Mouse (Mus musculus) lung, postnatal 0 days (tissue): ENCODE data around the gene Myo1e. TPM values are rescaled to one million over a fixed set of nuclear protein-coding genes. Genes with fewer than 3 reads are reported as not detected.

Experiments
- ATAC-seq: fragments of 200-750 bp; cut with Nextera tagmentation; 2 replicates; pipeline ENCODE4 v1.8.0; 2017; ENCODE audit warnings: moderate library complexity
- DNase-seq: peaks from one replicate; pipeline ENCODE4 v3.0.0-alpha.2; 2016; ENCODE audit warnings: low spot score
- H3K27ac ChIP-seq: fragments of 300-500 bp; sonication (generic); 2 replicates; pipeline ENCODE4 v1.5.1; 2014; ENCODE audit warnings: antibody characterized with exemption, mild to moderate bottlenecking, low read length, mixed read lengths
- H3K27me3 ChIP-seq: fragments of 300-500 bp; sonication (generic); replicated peaks from 2 replicates; pipeline ENCODE4 v1.6.1; 2014; ENCODE audit warnings: low read length, mixed read lengths; ENCODE audit not compliant: insufficient read depth
- H3K36me3 ChIP-seq: fragments of 300-500 bp; sonication (generic); 2 replicates; pipeline ENCODE4 v1.6.1; 2014; ENCODE audit warnings: low read length, mixed read lengths; ENCODE audit not compliant: insufficient read depth
- H3K4me1 ChIP-seq: fragments of 300-500 bp; sonication (generic); 2 replicates; pipeline ENCODE4 v1.6.1; 2014; ENCODE audit warnings: antibody characterized with exemption, low read depth, low read length, mixed read lengths; ENCODE audit not compliant: insufficient read depth
- H3K4me2 ChIP-seq: fragments of 300-500 bp; sonication (generic); replicated peaks from 2 replicates; pipeline ENCODE4 v1.6.1; 2014; ENCODE audit warnings: low read depth, mild to moderate bottlenecking, low read length, moderate library complexity, mixed read lengths
- H3K4me3 ChIP-seq: fragments of 300-500 bp; sonication (generic); 2 replicates; pipeline ENCODE4 v1.5.1; 2014; ENCODE audit warnings: low read depth, low read length
- H3K9ac ChIP-seq: fragments of 300-500 bp; sonication (generic); replicated peaks from 2 replicates; pipeline ENCODE4 v1.6.1; 2014; ENCODE audit warnings: low read depth, mild to moderate bottlenecking
- H3K9me3 ChIP-seq: fragments of 300-500 bp; sonication (generic); 2 replicates; pipeline ENCODE4 v1.6.1; 2016; ENCODE audit warnings: low read length, mixed read lengths
- CTCF ChIP-seq: IDR thresholded peaks from 2 replicates; pipeline ENCODE4 v1.5.1; 2016; ENCODE audit warnings: antibody characterized with exemption, mild to moderate bottlenecking
- EP300 ChIP-seq: IDR thresholded peaks from 2 replicates; pipeline ENCODE4 v1.6.1; 2016; ENCODE audit warnings: antibody characterized with exemption, mild to moderate bottlenecking, control low read depth
- WGBS: fragments of 180-500 bp; shearing (Covaris S2); extraction: QIAGEN DNeasy Blood & Tissue Kit; methylation state at CpG from one replicate; pipeline ENCODE4 v1.1.7; 2014; 5-methylcytosine and 5-hydroxymethylcytosine counted together
- polyA plus RNA-seq: library from polyadenylated mRNA; unstranded; fragments of >200 nt; fragmentation: Nextera tagmentation; extraction: Ambion mirVana; gene quantifications from 2 replicates; pipeline ENCODE4 v1.2.1, GENCODE M21; 2015

The Myo1e gene
- polyA plus RNA-seq, 1 experiment from 2014 or later: 36.0 TPM

- DNase-seq (peak; percentile 78), ATAC-seq (peak; percentile 48)
- Histone ChIP-seq H3K9ac (no peak overlapping the region), H3K4me1 (peaks cover 11% of the 10 kb centered on the region; the same call in 1 of the 2 replicates), H3K36me3 (no peaks in the 10 kb centered on the region), H3K27me3 (no peaks in the 10 kb centered on the region), H3K4me2 (no peak overlapping the region), H3K9me3 (no peaks in the 10 kb centered on the region), H3K27ac (peak overlapping the region; percentile 79), H3K4me3 (no peak overlapping the region)
- WGBS: 16% methylated on average over 7 of the region's 7 CpGs
- TF ChIP-seq EP300 (peak; percentile 54; the same call in 1 of the 2 replicates), CTCF (no peak)
Observed at GRCm38 (mm10) chr9:70271137-70271536, 64.0 kb downstream of the Myo1e start.

GRCm38 (mm10) chr9:70271631-70272030, 64.5 kb downstream of the Myo1e start:
- WGBS: 71% methylated on average over 9 of the region's 9 CpGs
- DNase-seq: peak; percentile 62
- H3K4me1 ChIP-seq: peaks cover 11% of the 10 kb centered on the region; the same call in 1 of the 2 replicates
- no peaks in the 10 kb centered on the region for H3K27me3 ChIP-seq
- no peaks in the 10 kb centered on the region for H3K36me3 ChIP-seq
- H3K9ac ChIP-seq: no peak overlapping the region
- peak overlapping the region; percentile 79 for H3K27ac ChIP-seq
- H3K4me2 ChIP-seq: no peak overlapping the region
- no peak for TF ChIP-seq EP300
- no peak for TF ChIP-seq CTCF
- H3K4me3 ChIP-seq: no peak overlapping the region
- peak; percentile 22 for ATAC-seq
- H3K9me3 ChIP-seq: no peaks in the 10 kb centered on the region

DNA sequence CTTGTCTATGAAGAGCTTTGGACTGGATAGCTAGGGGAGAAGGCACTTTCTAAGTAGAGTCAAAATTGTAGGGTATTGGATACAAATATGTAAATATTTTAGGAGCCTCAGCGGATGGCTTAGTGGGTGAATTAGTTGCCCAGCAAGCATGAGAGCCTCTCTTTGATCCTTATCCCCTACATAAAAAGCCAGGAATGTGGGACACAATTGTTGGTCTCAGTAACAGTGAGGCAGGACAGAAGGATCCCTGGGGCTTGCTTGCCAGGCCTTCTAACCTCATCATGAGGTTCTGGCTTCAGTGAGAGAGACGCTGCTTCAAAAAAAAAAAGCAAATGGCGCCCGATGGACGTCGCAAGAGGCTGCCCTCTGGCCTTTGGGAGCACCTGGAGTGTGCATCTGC, 66.9 kb downstream of the Myo1e start:
- Histone ChIP-seq H3K4me1 (peaks cover 11% of the 10 kb centered on the region; the same call in 1 of the 2 replicates), H3K27ac (peak overlapping the region; percentile 72)

GRCm38 (mm10) chr9:70274476-70274875, 67.3 kb downstream of the Myo1e start:
- ATAC-seq: peak; percentile 63
- 74% methylated on average over 6 of the region's 6 CpGs for WGBS

More for the DNA sequence above, 66.9 kb downstream of the Myo1e start:
- no peaks in the 10 kb centered on the region for H3K36me3 ChIP-seq
- no peak for DNase-seq
- no peaks in the 10 kb centered on the region for H3K27me3 ChIP-seq
- no peak overlapping the region for H3K4me3 ChIP-seq
- no peak for TF ChIP-seq CTCF
- no peak for TF ChIP-seq EP300
- WGBS: 82% methylated on average over 6 of the region's 6 CpGs
- H3K9me3 ChIP-seq: no peaks in the 10 kb centered on the region
- no peak overlapping the region for H3K4me2 ChIP-seq
- no peak for ATAC-seq
- H3K9ac ChIP-seq: no peak overlapping the region

DNA sequence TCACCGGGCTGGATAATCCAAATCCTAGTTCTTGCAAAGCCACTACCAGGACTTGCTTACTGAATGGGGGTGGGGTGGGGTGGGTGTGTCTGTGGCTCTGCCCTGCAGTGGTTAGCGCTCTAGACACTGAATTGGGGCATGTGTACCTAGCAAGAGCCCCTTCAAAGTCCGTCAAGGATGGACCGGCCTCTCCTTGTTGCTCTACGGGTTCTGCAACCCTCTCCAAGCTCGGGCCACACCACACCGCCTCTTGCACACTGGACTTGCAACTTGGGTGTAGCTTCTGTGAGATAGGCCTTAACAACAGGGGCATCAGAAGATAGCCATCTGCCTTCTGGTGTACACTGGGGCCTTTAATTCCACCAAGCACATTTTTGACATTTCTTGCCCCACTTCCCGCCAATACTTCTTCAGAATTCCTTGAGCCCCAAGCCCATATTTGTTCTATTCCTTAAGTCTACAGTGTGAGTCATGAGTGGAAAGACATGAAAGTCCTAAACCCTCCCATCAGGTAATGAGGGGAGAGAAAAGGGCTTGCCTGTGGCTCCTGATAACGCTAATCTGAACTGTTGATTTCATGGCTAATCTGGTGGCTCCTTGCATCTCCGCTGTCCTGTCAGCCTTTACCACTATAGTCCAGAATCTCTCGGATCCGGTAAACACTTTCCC, 67.9 kb downstream of the Myo1e start:
- peak; percentile 76 for ATAC-seq
- Histone ChIP-seq H3K4me2 (0 out of 2 replicates have a peak overlapping the region, but pooled peaks have one; percentile 5), H3K9me3 (no peaks in the 10 kb centered on the region), H3K9ac (no peak overlapping the region), H3K27ac (peak overlapping the region; percentile 72), H3K27me3 (no peaks in the 10 kb centered on the region), H3K4me3 (no peak overlapping the region), H3K36me3 (no peaks in the 10 kb centered on the region), H3K4me1 (peaks cover 11% of the 10 kb centered on the region; the same call in 1 of the 2 replicates)
- peak; percentile 79 for DNase-seq
- WGBS: 62% methylated on average over 12 of the region's 12 CpGs
- no peak for TF ChIP-seq CTCF
- TF ChIP-seq EP300: peak; percentile 79; the same call in 1 of the 2 replicates

More at GRCm38 (mm10) chr9:70274476-70274875, 67.3 kb downstream of the Myo1e start:
- H3K4me3 ChIP-seq: no peak overlapping the region
- DNase-seq: peak; percentile 78
- H3K4me2 ChIP-seq: 0 out of 2 replicates have a peak overlapping the region, but pooled peaks have one; percentile 5
- H3K4me1 ChIP-seq: peaks cover 11% of the 10 kb centered on the region; the same call in 1 of the 2 replicates
- H3K27me3 ChIP-seq: no peaks in the 10 kb centered on the region
- no peak overlapping the region for H3K9ac ChIP-seq
- H3K27ac ChIP-seq: peak overlapping the region; percentile 72
- H3K9me3 ChIP-seq: no peaks in the 10 kb centered on the region
- no peaks in the 10 kb centered on the region for H3K36me3 ChIP-seq
- TF ChIP-seq EP300 (no peak), CTCF (no peak)

DNA sequence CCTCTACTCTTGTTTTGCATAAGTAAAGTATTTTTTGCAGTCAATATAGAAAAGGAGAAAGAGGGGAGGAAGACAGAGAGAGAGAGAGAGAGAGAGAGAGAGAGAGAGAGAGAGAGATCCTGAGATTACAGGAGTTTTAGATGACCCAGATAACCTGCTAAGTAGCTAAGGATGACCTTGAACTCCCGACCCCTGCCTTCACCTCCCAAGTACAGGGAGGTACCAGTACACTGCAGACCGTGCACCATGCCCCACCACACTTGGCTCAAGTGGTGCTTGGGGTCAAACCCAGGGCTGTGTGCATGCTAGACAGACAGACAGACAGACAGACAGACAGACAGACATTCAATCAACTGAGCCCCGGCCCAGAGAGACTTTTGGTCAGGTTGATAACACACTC, 69.9 kb downstream of the Myo1e start:
- Histone ChIP-seq H3K4me1 (peaks cover 8% of the 10 kb centered on the region; the same call in 1 of the 2 replicates), H3K4me3 (no peak overlapping the region), H3K4me2 (no peak overlapping the region), H3K27ac (no peak overlapping the region), H3K9me3 (no peaks in the 10 kb centered on the region), H3K9ac (no peak overlapping the region), H3K27me3 (no peaks in the 10 kb centered on the region), H3K36me3 (no peaks in the 10 kb centered on the region)
- TF ChIP-seq EP300: no peak
- TF ChIP-seq CTCF: no peak
- ATAC-seq (no peak), DNase-seq (no peak)
- WGBS: 52% methylated on average over 3 of the region's 3 CpGs
